Mouse (Mus musculus) intestine, postnatal 0 days (tissue): Measurements from ENCODE around the gene Ipo7. TPM values are rescaled to one million over a fixed set of nuclear protein-coding genes. Genes with fewer than 3 reads are reported as not detected.

Experiments used
- ATAC-seq: fragments of 200-750 bp; cut with Nextera tagmentation; 2 replicates; pipeline ENCODE4 v1.8.0; 2017; ENCODE audit warnings: mild to moderate bottlenecking, moderate TSS enrichment, moderate library complexity
- H3K27ac ChIP-seq: fragments of 300-500 bp; sonication (generic); 2 replicates; pipeline ENCODE4 v1.5.1; 2014; ENCODE audit warnings: mild to moderate bottlenecking, low read depth, low read length, moderate library complexity
- H3K27me3 ChIP-seq: fragments of 300-500 bp; sonication (generic); replicated peaks from 2 replicates; pipeline ENCODE4 v1.6.1; 2014; ENCODE audit warnings: low read length, mixed read lengths; ENCODE audit not compliant: control insufficient read depth, insufficient read depth
- H3K36me3 ChIP-seq: fragments of 300-500 bp; sonication (generic); 2 replicates; pipeline ENCODE4 v1.6.1; 2014; ENCODE audit warnings: mild to moderate bottlenecking, moderate library complexity; ENCODE audit not compliant: control insufficient read depth, insufficient read depth
- H3K4me1 ChIP-seq: fragments of 300-500 bp; sonication (generic); replicated peaks from 2 replicates; pipeline ENCODE4 v1.6.1; 2014; ENCODE audit warnings: antibody characterized with exemption, low read length, mixed read lengths; ENCODE audit not compliant: control insufficient read depth, insufficient read depth
- H3K4me2 ChIP-seq: fragments of 300-500 bp; sonication (generic); replicated peaks from 2 replicates; pipeline ENCODE4 v1.6.1; 2014; ENCODE audit warnings: low read depth, mild to moderate bottlenecking, moderate library complexity
- H3K4me3 ChIP-seq: fragments of 300-500 bp; sonication (generic); 2 replicates; pipeline ENCODE4 v1.5.1; 2014; ENCODE audit warnings: low read depth, low read length
- H3K9ac ChIP-seq: fragments of 300-500 bp; sonication (generic); 2 replicates; pipeline ENCODE4 v1.6.1; 2014; ENCODE audit warnings: mild to moderate bottlenecking, low read depth, low read length
- H3K9me3 ChIP-seq: fragments of 300-500 bp; sonication (generic); 2 replicates; pipeline ENCODE4 v1.6.1; 2016; ENCODE audit warnings: mixed run types; ENCODE audit not compliant: control insufficient read depth
- CTCF ChIP-seq: sonication (generic); IDR thresholded peaks from 2 replicates; pipeline ENCODE4 v1.5.1; 2016; ENCODE audit warnings: low read depth, mild to moderate bottlenecking, control low read depth, antibody characterized with exemption, moderate library complexity
- WGBS: fragments of 180-500 bp; shearing (Covaris S2); extraction: QIAGEN DNeasy Blood & Tissue Kit; methylation state at CpG from one replicate; pipeline ENCODE4 v1.1.7; 2014; 5-methylcytosine and 5-hydroxymethylcytosine counted together
- polyA plus RNA-seq: library from polyadenylated mRNA; unstranded; fragments of >200 nt; fragmentation: Nextera tagmentation; extraction: Ambion mirVana; gene quantifications from 2 replicates; pipeline ENCODE4 v1.2.1, GENCODE M21; 2015

Ipo7 gene
- polyA plus RNA-seq, 1 experiment from 2014 or later: 12.4 TPM

- no peak overlapping the region for H3K27ac ChIP-seq
- H3K9ac ChIP-seq: no peak overlapping the region
- H3K9me3 ChIP-seq: no peaks in the 10 kb centered on the region
- no peaks in the 10 kb centered on the region for H3K4me1 ChIP-seq
- ATAC-seq: no peak
- H3K36me3 ChIP-seq: peaks cover 37% of the 10 kb centered on the region
- no peaks in the 10 kb centered on the region for H3K27me3 ChIP-seq
- no peak overlapping the region for H3K4me3 ChIP-seq
- 58% methylated on average over 2 of the region's 2 CpGs for WGBS
- no peak overlapping the region for H3K4me2 ChIP-seq
- TF ChIP-seq CTCF: no peak
Measured at GRCm38 (mm10) chr7:110069070-110069469, 51.0 kb downstream of the Ipo7 start.

DNA sequence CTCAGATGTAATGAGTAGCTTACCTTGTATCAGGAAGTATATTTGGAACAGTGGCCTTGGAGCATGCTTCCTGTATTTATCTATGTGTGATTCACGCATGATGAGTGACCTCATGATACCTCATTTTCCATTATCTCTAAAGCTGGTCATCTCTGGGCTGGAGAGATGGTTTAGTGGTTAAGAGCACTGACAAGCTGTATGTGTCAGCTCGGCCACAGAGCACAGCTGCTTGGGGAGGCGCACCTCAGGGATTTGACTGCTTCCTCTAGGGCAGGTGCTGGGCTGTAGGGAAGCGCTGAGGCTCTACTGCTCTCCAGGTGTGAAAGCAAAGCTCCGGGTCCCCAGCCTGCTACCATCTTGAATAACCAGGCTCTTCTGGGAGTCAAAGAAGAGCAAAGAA, 60.1 kb downstream of the Ipo7 start:
- TF ChIP-seq CTCF: no peak
- H3K27ac ChIP-seq: no peak overlapping the region
- H3K9ac ChIP-seq: no peak overlapping the region
- H3K4me1 ChIP-seq: no peaks in the 10 kb centered on the region
- H3K4me2 ChIP-seq: no peak overlapping the region
- no peak overlapping the region for H3K4me3 ChIP-seq
- no peak for ATAC-seq
- 79% methylated on average over 5 of the region's 5 CpGs for WGBS
- peaks cover 74% of the 10 kb centered on the region for H3K36me3 ChIP-seq
- no peaks in the 10 kb centered on the region for H3K9me3 ChIP-seq
- H3K27me3 ChIP-seq: no peaks in the 10 kb centered on the region

- peak; percentile 77 for TF ChIP-seq CTCF
- Histone ChIP-seq H3K27ac (no peak overlapping the region), H3K4me3 (no peak overlapping the region), H3K4me2 (no peak overlapping the region), H3K9ac (no peak overlapping the region), H3K4me1 (no peaks in the 10 kb centered on the region), H3K36me3 (peaks cover 59% of the 10 kb centered on the region), H3K27me3 (no peaks in the 10 kb centered on the region), H3K9me3 (no peaks in the 10 kb centered on the region)
- 74% methylated on average over 13 of the region's 13 CpGs for WGBS
- ATAC-seq: no peak
Measured at GRCm38 (mm10) chr7:110083386-110084165, 65.5 kb downstream of the Ipo7 start.

- no peak for TF ChIP-seq CTCF
- Histone ChIP-seq H3K4me2 (no peak overlapping the region), H3K4me3 (no peak overlapping the region), H3K27ac (no peak overlapping the region), H3K27me3 (no peaks in the 10 kb centered on the region), H3K36me3 (peaks cover 50% of the 10 kb centered on the region), H3K4me1 (no peaks in the 10 kb centered on the region), H3K9ac (no peak overlapping the region), H3K9me3 (no peaks in the 10 kb centered on the region)
- no peak for ATAC-seq
Measured at GRCm38 (mm10) chr7:110085217-110085616, 67.1 kb downstream of the Ipo7 start.

DNA sequence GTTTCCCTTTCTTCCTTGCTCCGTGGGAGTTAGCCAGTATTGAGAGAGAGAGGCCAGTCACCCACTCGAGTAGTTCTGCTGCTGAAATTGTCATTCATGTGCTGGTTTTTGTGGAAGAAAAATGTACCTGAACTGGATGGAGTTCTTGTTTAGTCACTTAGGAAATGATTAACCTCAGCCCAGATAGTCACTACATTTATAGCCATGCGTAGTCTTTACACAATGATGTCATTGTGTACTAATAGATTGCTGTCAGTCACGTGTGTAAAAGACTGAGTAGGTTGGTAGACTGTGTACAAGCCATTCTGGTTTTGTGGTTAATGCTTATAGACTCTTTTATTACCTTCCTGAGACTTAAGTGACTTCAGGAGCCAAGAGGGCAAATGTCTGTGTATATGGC, 69.8 kb downstream of the Ipo7 start:
- H3K36me3 ChIP-seq: peaks cover 49% of the 10 kb centered on the region
- WGBS: 35% methylated on average over 4 of the region's 4 CpGs

DNA sequence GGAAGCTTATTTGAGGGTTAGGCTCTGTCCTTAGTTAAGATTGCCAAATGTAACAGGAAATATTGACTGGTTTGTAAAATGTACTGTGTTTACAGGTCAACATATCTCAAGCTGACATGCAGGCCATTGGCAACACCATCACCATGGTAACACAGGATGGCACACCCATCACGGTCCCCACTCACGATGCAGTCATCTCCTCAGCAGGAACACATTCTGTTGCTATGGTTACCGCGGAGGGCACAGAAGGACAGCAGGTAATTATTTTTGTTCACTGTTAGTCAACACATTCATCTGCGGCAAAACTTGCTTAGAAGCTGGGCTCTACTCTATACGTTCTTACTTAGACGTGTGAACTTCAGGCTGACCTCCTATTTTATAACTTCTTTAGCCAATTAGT, 73.6 kb downstream of the Ipo7 start:
- Histone ChIP-seq H3K4me2 (no peak overlapping the region), H3K9ac (no peak overlapping the region), H3K4me3 (no peak overlapping the region), H3K9me3 (no peaks in the 10 kb centered on the region), H3K36me3 (peaks cover 43% of the 10 kb centered on the region), H3K27me3 (no peaks in the 10 kb centered on the region), H3K27ac (no peak overlapping the region), H3K4me1 (no peaks in the 10 kb centered on the region)
- TF ChIP-seq CTCF: no peak
- no peak for ATAC-seq
- WGBS: 62% methylated on average over 7 of the region's 7 CpGs

More for the DNA sequence above, 69.8 kb downstream of the Ipo7 start:
- peak overlapping the region; percentile 46; the same call in 1 of the 2 replicates for H3K27ac ChIP-seq
- TF ChIP-seq CTCF: no peak
- no peaks in the 10 kb centered on the region for H3K4me1 ChIP-seq
- no peak overlapping the region for H3K9ac ChIP-seq
- H3K9me3 ChIP-seq: no peaks in the 10 kb centered on the region
- no peak overlapping the region for H3K4me2 ChIP-seq
- ATAC-seq: peak; percentile 93
- no peak overlapping the region for H3K4me3 ChIP-seq
- no peaks in the 10 kb centered on the region for H3K27me3 ChIP-seq
